Mouse (Mus musculus): ENCODE measurements at regions not wholly inside any gene's neighbourhood (a gene's known extent, or its start where the extent isn't known, plus 50 kb on each side); places are given as distances from the start of the nearest gene placed in this dataset.

DNA sequence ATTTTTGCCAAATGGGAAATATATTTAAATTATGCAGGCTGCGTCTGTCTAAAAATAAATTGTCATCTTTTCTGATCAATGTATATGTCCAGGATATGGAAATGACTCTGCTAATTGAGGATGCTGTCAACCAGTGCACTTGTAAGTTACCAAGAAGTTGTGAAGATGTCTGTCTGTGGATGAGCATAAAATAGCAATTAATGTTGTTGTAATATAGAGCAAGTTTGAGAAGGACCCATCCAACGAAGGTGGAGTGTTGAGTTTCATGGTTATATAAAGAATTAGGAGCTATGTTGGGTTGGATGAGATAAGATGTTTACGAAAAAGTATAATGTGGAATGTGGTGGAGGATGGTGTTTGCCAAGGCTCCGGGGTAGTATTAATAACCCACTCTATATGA is 131.6 kb downstream of the Zbtb18 start:
- Histone ChIP-seq H3K9ac (no peak overlapping the region), H3K36me3 (no peaks in the 10 kb centered on the region), H3K4me1 (replicated peaks) (no peaks in the 10 kb centered on the region), H3K9me3 (0 out of 2 replicates have a peak, but pooled peaks cover 6% of the 10 kb centered on the region), H3K27me3 (no peaks in the 10 kb centered on the region), H3K27ac (replicated peaks) (no peak overlapping the region), H3K4me2 (no peak overlapping the region), H3K4me3 (no peak overlapping the region)
- ATAC-seq (ENCODE audit: low read depth) = no peak
- WGBS = 87% methylated on average over 4 of the region's 4 CpGs

DNA sequence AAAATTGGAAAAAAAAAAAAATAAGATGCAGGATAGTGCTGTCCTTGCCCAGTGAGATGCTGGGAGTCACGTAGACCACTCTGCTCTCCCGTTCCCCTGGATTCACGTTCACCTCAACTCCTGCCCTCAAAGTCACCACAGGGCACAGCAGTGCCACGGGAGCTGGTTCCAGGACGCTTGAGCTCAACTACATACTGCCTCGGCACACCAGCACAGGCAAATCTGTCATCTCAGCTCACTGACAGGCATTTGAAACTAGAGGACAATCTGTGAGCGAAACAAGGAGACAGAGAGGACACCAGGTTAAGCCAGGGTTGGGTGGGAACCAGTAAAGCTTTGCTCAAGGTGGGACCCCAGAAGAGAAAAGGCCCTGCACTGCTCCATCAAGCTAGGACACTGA is 132.2 kb downstream of the Zbtb18 start:
- Histone ChIP-seq H3K36me3 (no peaks in the 10 kb centered on the region), H3K27me3 (no peaks in the 10 kb centered on the region), H3K4me1 (replicated peaks) (no peaks in the 10 kb centered on the region), H3K9me3 (0 out of 2 replicates have a peak, but pooled peaks cover 6% of the 10 kb centered on the region), H3K4me3 (no peak overlapping the region), H3K27ac (replicated peaks) (no peak overlapping the region), H3K9ac (no peak overlapping the region), H3K4me2 (no peak overlapping the region)
- no peak for ATAC-seq (ENCODE audit: low read depth)
- 89% methylated on average over 7 of the region's 7 CpGs for WGBS

DNA sequence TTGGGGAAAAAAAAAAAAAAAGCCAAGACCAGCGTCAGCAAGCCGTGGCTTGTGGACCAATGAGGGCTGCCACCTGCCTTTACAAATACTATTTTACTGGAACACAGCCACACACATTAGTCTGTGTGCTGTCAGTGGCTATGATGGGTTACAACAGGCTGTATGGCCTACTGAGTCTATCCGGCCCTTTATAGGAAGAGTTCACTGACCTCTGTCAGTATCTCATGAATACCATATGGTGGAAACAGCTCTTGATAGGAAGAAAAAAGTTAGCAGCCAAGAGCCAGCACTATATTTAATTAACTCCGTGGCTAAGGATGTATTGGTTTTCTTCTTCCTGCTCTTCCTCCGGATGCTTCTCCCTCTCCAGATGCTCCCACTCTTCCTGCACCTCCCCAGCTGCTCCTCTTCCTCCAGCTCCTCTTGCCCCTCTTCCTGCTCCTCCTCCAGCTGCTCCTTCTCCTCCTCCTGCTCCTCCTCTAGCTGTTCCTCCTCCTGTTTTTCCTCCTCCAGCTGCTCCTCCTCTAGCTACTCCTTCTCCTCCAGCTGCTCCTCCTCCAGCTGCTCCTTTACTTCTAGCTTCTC is 142.2 kb downstream of the Zbtb18 start:
- 73% methylated on average over 5 of the region's 5 CpGs for WGBS
- no peaks in the 10 kb centered on the region for H3K4me1 ChIP-seq (replicated peaks)
- no peak for ATAC-seq (ENCODE audit: low read depth)

DNA sequence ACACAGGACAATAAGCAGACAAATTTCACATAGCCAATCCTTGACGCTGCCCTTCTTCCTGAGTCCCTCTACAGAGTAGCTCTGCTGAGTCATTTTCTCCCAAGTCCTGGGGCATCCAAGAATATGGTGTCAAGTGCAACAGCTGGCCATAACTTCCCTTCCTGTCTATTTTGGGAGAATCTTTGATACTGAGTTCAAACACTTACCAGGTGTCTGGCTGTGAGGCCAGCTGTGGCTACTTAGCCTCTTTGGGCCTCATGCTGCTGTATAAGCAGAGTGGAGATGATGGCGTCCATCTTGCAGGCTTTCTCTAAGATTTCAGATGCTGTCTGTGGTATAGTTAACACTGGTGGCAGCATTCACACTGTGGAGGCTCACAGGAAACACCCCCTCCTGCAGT is 143.2 kb downstream of the Zbtb18 start:
- Histone ChIP-seq H3K27ac (replicated peaks) (no peak overlapping the region), H3K27me3 (no peaks in the 10 kb centered on the region), H3K4me1 (replicated peaks) (no peaks in the 10 kb centered on the region), H3K9me3 (peaks cover 16% of the 10 kb centered on the region; the same call in 1 of the 2 replicates), H3K4me2 (no peak overlapping the region), H3K36me3 (no peaks in the 10 kb centered on the region), H3K4me3 (no peak overlapping the region), H3K9ac (no peak overlapping the region)
- no peak for ATAC-seq (ENCODE audit: low read depth)
- WGBS = 83% methylated on average over 2 of the region's 2 CpGs

More for the DNA sequence above, 142.2 kb downstream of the Zbtb18 start:
- H3K36me3 ChIP-seq = no peaks in the 10 kb centered on the region
- no peak overlapping the region for H3K27ac ChIP-seq (replicated peaks)
- H3K27me3 ChIP-seq = no peaks in the 10 kb centered on the region
- H3K4me2 ChIP-seq = no peak overlapping the region
- H3K9ac ChIP-seq = no peak overlapping the region
- peaks cover 16% of the 10 kb centered on the region; the same call in 1 of the 2 replicates for H3K9me3 ChIP-seq
- H3K4me3 ChIP-seq = no peak overlapping the region

DNA sequence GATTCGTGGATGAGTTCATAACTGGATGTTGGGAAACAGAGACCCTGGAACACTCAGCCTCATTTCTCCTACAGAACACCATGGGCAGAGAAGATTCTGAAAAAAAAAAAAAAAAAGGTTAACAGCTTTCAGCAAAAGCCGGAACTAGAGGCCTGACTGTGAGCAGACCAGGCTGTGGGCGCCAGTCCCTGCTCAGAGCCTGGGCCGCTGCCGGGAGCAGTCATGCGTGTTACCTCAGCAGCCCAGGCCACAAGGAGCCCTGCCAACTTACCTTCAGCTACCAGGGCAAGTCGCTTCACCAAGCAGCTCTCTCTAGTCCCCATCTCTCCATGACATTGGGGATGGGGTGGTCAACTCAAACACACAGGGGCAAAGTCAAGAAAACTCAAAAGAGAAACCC is 140.6 kb upstream of the 1700016C15Rik start:
- H3K9ac ChIP-seq = no peak overlapping the region
- H3K27me3 ChIP-seq = no peaks in the 10 kb centered on the region
- no peaks in the 10 kb centered on the region for H3K4me1 ChIP-seq (replicated peaks)
- H3K27ac ChIP-seq (replicated peaks) = no peak overlapping the region
- no peak for ATAC-seq (ENCODE audit: low read depth)
- no peaks in the 10 kb centered on the region for H3K36me3 ChIP-seq
- no peak overlapping the region for H3K4me3 ChIP-seq
- H3K9me3 ChIP-seq = no peaks in the 10 kb centered on the region
- H3K4me2 ChIP-seq = no peak overlapping the region
- WGBS = 94% methylated on average over 7 of the region's 7 CpGs

DNA sequence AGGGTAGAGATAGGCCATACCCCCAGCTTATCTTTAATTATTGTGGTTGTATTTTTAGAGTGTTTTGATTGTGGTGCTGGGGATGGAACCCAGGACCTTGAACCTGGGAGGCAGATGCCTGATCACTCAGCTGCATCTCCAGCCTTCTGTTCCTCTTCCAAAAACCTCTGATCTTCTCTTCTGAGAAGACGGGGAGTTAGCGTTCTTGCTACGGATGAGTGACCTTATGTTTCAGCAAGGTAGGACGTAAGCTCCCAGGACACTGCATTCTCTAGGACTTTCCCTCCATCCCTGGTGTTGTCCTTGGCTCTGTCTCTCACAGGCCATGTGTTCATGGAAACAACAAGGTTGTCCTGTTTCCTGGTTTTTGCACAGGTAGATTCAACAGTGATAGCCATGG is 140.0 kb upstream of the 1700016C15Rik start:
- Histone ChIP-seq H3K27me3 (no peaks in the 10 kb centered on the region), H3K9me3 (no peaks in the 10 kb centered on the region), H3K27ac (replicated peaks) (no peak overlapping the region), H3K4me1 (replicated peaks) (no peaks in the 10 kb centered on the region), H3K4me3 (no peak overlapping the region), H3K9ac (no peak overlapping the region), H3K4me2 (no peak overlapping the region), H3K36me3 (no peaks in the 10 kb centered on the region)
- WGBS = 98% methylated on average over 4 of the region's 4 CpGs
- no peak for ATAC-seq (ENCODE audit: low read depth)

DNA sequence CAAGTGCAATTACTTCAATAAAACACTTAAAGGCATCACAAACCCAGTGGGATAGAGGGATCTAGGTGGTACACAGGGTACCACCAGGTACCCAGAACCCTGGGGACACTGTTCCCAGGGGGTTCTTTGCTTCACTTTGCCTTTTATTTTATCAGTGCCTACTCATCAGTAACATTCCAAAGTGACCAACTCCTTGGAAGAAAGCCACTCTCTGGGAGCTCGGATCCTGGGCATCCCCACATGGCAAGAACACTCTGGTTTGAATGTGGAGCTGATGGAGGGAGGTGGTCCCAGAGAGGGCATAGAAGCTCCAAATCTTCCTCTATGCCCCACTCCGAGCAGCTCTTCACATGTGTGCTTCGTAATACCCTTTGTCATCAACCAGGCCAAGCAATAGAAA is 137.9 kb upstream of the 1700016C15Rik start:
- Histone ChIP-seq H3K9ac (no peak overlapping the region), H3K36me3 (no peaks in the 10 kb centered on the region), H3K4me2 (no peak overlapping the region), H3K4me3 (no peak overlapping the region), H3K9me3 (no peaks in the 10 kb centered on the region), H3K4me1 (replicated peaks) (no peaks in the 10 kb centered on the region), H3K27ac (replicated peaks) (no peak overlapping the region), H3K27me3 (no peaks in the 10 kb centered on the region)
- ATAC-seq (ENCODE audit: low read depth) = no peak
- WGBS = 94% methylated on average over 3 of the region's 3 CpGs

DNA sequence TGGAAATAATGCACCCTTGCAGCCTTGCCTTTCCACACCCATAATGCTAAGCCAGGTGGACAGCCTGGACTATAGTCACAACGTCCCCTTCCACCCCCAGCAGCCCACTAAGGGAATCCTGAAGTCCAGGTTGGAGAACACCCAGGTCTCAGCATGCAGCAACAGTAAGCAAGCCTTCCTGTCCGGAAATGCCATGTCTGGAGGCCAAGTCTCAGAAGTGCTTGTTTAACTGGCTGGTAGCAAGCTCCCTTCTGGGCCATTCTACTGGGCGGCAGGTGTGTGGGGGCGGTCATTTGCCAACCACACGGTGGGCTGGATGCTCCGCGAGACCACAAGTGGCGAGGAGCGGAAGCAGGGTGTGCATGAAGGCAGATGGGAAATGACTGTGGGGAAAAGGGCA is 137.3 kb upstream of the 1700016C15Rik start:
- Histone ChIP-seq H3K9ac (no peak overlapping the region), H3K9me3 (no peaks in the 10 kb centered on the region), H3K4me1 (replicated peaks) (no peaks in the 10 kb centered on the region), H3K27ac (replicated peaks) (no peak overlapping the region), H3K4me2 (no peak overlapping the region), H3K4me3 (no peak overlapping the region), H3K27me3 (no peaks in the 10 kb centered on the region), H3K36me3 (no peaks in the 10 kb centered on the region)
- WGBS = 94% methylated on average over 9 of the region's 9 CpGs
- ATAC-seq (ENCODE audit: low read depth) = no peak

DNA sequence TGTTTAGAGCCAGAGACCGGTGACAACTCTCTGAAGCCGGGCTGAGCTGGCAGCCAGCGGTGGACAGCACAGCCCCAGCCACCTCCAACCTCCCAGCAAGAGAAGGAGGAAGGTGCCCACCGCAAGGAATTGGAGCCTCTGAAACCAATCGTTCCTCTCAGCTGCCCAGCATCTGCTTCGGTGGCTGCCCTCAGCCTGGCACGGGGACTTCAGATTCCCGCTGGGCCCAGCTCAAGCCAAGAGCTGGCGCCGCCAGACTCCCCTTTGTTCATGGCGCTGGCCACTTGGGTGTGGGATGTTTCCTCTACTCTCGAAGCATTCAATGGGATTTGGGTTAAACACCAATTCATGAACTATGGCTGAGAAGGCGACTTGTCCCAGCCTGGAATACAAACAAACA is 135.3 kb upstream of the 1700016C15Rik start:
- Histone ChIP-seq H3K27ac (replicated peaks) (no peak overlapping the region), H3K4me1 (replicated peaks) (no peaks in the 10 kb centered on the region), H3K9me3 (no peaks in the 10 kb centered on the region), H3K27me3 (no peaks in the 10 kb centered on the region), H3K9ac (no peak overlapping the region), H3K4me3 (no peak overlapping the region), H3K4me2 (no peak overlapping the region), H3K36me3 (no peaks in the 10 kb centered on the region)
- WGBS = 82% methylated on average over 13 of the region's 13 CpGs
- no peak for ATAC-seq (ENCODE audit: low read depth)

DNA sequence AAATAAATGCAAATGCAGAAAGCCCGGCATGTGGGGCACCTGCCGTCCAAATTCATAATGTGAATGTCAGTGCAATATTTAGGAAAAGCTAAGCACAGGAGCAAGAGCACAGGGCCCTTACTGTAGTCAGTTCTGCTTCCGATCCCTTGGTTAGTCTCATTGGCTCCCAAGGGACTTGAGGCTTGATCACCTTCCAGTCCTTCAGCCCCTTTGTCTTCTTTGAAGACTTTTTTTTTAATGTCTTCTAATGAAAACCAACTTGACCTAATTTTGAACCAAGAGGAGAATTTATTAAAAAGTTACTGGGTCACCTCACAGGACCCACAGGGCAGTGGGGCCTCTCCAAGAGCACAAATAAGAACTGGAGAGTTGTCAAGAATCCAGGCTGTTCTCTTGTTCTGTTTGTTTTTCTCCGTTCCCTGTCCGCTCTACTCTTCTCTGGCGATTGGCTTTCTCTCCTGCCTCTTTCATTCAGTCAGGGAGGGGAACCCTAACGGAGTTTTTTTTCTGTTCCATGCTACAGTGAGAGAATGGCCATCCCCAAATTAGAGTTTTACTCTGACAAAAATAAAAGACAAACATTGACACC is 134.2 kb upstream of the 1700016C15Rik start:
- no peak overlapping the region for H3K9ac ChIP-seq
- no peak overlapping the region for H3K4me2 ChIP-seq
- no peaks in the 10 kb centered on the region for H3K36me3 ChIP-seq
- H3K4me1 ChIP-seq (replicated peaks) = no peaks in the 10 kb centered on the region
- 81% methylated on average over 7 of the region's 7 CpGs for WGBS
- H3K4me3 ChIP-seq = no peak overlapping the region
- no peak overlapping the region for H3K27ac ChIP-seq (replicated peaks)
- no peaks in the 10 kb centered on the region for H3K27me3 ChIP-seq
- no peaks in the 10 kb centered on the region for H3K9me3 ChIP-seq
- ATAC-seq (ENCODE audit: low read depth) = no peak

DNA sequence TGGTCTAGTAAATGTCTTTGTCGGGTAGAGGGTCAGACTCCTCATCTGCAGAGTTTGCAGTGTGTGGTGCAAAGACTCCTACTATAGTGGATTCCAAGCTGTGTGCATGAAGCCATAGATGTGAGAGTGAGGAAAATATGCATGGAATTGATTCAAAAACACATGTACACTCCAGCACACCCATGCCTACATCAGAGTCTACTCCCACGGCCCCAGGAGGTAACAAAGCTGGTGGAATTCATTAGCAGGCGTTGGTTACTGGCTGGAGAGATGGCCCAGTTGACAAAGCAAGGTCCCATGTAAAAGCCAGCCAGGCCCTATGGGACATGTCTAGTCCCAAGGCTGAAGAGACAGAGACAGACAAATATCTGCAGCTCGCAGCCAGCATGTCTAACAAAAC is 132.6 kb upstream of the 1700016C15Rik start:
- no peak for ATAC-seq (ENCODE audit: low read depth)
- Histone ChIP-seq H3K9ac (no peak overlapping the region), H3K4me1 (replicated peaks) (no peaks in the 10 kb centered on the region), H3K4me2 (no peak overlapping the region), H3K4me3 (no peak overlapping the region), H3K27ac (replicated peaks) (no peak overlapping the region), H3K36me3 (no peaks in the 10 kb centered on the region), H3K9me3 (no peaks in the 10 kb centered on the region), H3K27me3 (no peaks in the 10 kb centered on the region)
- 84% methylated on average over 4 of the region's 4 CpGs for WGBS

DNA sequence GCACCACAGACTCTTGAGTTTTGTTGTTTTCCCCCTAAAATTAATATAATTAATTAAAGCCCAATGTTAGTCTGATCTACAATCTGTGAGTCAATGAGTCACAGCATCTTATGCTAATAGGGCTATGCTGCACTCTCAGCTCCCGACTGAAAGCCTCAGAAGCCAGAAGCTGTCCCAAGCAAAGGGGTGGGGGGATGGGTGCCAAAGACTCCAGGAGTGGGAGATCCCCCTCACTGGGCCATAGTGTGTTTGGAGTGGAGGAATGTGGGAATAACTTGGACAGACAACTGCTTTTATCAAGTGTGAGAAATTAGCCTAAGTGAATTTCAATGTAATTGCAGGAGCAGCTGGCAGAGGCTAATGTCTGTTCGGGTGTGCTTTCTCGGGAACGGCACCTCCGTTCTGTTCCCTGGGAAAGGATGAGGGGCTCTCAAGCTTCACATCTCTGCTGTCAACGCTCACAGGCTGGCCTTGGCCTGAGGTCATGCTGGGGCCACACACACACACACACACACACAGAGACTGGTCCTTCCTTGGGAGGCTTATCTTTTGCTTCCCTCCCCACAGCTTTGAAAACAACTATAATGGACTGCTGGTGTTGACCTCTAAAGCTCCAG is 124.2 kb upstream of the 1700016C15Rik start:
- Histone ChIP-seq H3K4me1 (replicated peaks) (peaks cover 6% of the 10 kb centered on the region; the same call in 1 of the 2 replicates), H3K27ac (replicated peaks) (no peak overlapping the region), H3K36me3 (no peaks in the 10 kb centered on the region), H3K4me3 (no peak overlapping the region), H3K9me3 (no peaks in the 10 kb centered on the region), H3K9ac (no peak overlapping the region), H3K27me3 (no peaks in the 10 kb centered on the region), H3K4me2 (no peak overlapping the region)
- 8% methylated on average over 6 of the region's 6 CpGs for WGBS
- ATAC-seq (ENCODE audit: low read depth) = no peak

DNA sequence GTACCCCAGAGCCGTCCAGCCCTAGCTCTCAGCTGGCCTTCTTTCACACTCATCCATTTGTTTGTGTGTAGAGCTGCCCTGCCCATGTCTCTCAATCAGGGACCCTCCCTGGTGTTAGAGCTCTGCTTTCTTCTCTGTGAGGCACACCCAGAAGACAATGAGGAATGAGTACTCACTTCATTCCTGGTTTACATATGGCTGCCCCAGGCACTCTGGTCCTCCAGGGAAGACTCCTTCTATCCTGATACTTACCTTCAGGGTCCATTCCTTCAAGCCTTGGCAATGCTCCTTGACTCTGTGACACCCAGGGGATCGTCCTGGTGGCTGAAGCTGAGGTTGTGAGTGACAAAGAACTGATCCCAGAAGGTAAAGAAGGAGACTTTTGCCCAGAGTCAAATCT is 122.0 kb upstream of the 1700016C15Rik start:
- no peak overlapping the region for H3K4me3 ChIP-seq
- H3K4me2 ChIP-seq = no peak overlapping the region
- H3K9ac ChIP-seq = no peak overlapping the region
- no peak overlapping the region for H3K27ac ChIP-seq (replicated peaks)
- H3K9me3 ChIP-seq = no peaks in the 10 kb centered on the region
- H3K27me3 ChIP-seq = no peaks in the 10 kb centered on the region
- ATAC-seq (ENCODE audit: low read depth) = no peak
- 80% methylated on average over 2 of the region's 2 CpGs for WGBS
- H3K4me1 ChIP-seq (replicated peaks) = peaks cover 6% of the 10 kb centered on the region; the same call in 1 of the 2 replicates
- no peaks in the 10 kb centered on the region for H3K36me3 ChIP-seq

Measured in neural tube, embryonic 13.5 days (tissue).